Mouse (Mus musculus) fibroblast of lung, adult 2 months (primary cell): ENCODE measurements around the gene Tmem141.

Experiments
- DNase-seq: peaks from one replicate; pipeline ENCODE4 v3.0.0-alpha.2; 2011; ENCODE audit warnings: low read depth

Tmem141 gene

GRCm38 (mm10) chr2:25621229-25622200 is at the start of gene Tmem141:
TSS of gene Tmem141 (minus strand) at chr2:25622005.
- DNase-seq, result peak; percentile 61

GRCm38 (mm10) chr2:25666516-25666915 is 44.7 kb upstream of the Tmem141 start:
- no peak for DNase-seq

GRCm38 (mm10) chr2:25664125-25664524 is 42.3 kb upstream of the Tmem141 start:
- no peak for DNase-seq

GRCm38 (mm10) chr2:25663511-25663910 is 41.7 kb upstream of the Tmem141 start:
- no peak for DNase-seq

GRCm38 (mm10) chr2:25661245-25661970 is 39.6 kb upstream of the Tmem141 start:
- no peak for DNase-seq

GRCm38 (mm10) chr2:25660279-25660678 is 38.5 kb upstream of the Tmem141 start:
- DNase-seq, result peak; percentile 27

GRCm38 (mm10) chr2:25657652-25658051 is 35.8 kb upstream of the Tmem141 start, which contains the start of gene Lcn5:
TSS of gene Lcn5 (plus strand) at chr2:25657952.
- DNase-seq, result no peak

GRCm38 (mm10) chr2:25657246-25657645 is 35.4 kb upstream of the Tmem141 start:
- DNase-seq, result no peak

GRCm38 (mm10) chr2:25656691-25657090 is 34.9 kb upstream of the Tmem141 start:
- DNase-seq, result peak; percentile 36

- no peak for DNase-seq
Measured at GRCm38 (mm10) chr2:25654502-25654901, 32.7 kb upstream of the Tmem141 start.

GRCm38 (mm10) chr2:25652902-25653301 is 31.1 kb upstream of the Tmem141 start, which contains the start of gene Lcn8:
TSS of gene Lcn8 (plus strand) at chr2:25653120.
- DNase-seq, result no peak

- DNase-seq, result no peak
Measured at GRCm38 (mm10) chr2:25639890-25640289, 18.1 kb upstream of the Tmem141 start.

- DNase-seq, result no peak
Measured at GRCm38 (mm10) chr2:25634046-25634445, 12.2 kb upstream of the Tmem141 start.

- DNase-seq, result no peak
Measured at GRCm38 (mm10) chr2:25633616-25634015, 11.8 kb upstream of the Tmem141 start.

- no peak for DNase-seq
Measured at GRCm38 (mm10) chr2:25628738-25629137, 6.9 kb upstream of the Tmem141 start.

GRCm38 (mm10) chr2:25627811-25628210 is 6.0 kb upstream of the Tmem141 start, which contains the start of gene Fcna:
TSS of gene Fcna (minus strand) at chr2:25628030.
- no peak for DNase-seq

GRCm38 (mm10) chr2:25625986-25626385 is 4.2 kb upstream of the Tmem141 start:
- DNase-seq, result no peak

GRCm38 (mm10) chr2:25620852-25621228 is 965 bp downstream of the Tmem141 start:
- DNase-seq, result no peak

GRCm38 (mm10) chr2:25620386-25620785 is 1.4 kb downstream of the Tmem141 start:
- no peak for DNase-seq

- DNase-seq, result no peak
Measured at GRCm38 (mm10) chr2:25617578-25617977, 4.2 kb downstream of the Tmem141 start, which contains the start of gene Ccdc183. TSS of gene Ccdc183 (minus strand) at chr2:25617678.

GRCm38 (mm10) chr2:25616398-25616797 is 5.4 kb downstream of the Tmem141 start:
- no peak for DNase-seq

- no peak for DNase-seq
Measured at GRCm38 (mm10) chr2:25608671-25609070, 13.1 kb downstream of the Tmem141 start.
